Mouse (Mus musculus) R1 (cell line): ENCODE data around the gene Zfp771.

Experiments used
- DNase-seq: peaks from one replicate; pipeline ENCODE4 v3.0.0-alpha.2; 2018; ENCODE audit warnings: low read depth, low spot score

Zfp771 gene

GRCm38 (mm10) chr7:127282190-127282589 is 38.1 kb downstream of the Zfp771 start:
- no peak for DNase-seq

GRCm38 (mm10) chr7:127285154-127285553 is 41.1 kb downstream of the Zfp771 start:
- DNase-seq, result no peak

DNA sequence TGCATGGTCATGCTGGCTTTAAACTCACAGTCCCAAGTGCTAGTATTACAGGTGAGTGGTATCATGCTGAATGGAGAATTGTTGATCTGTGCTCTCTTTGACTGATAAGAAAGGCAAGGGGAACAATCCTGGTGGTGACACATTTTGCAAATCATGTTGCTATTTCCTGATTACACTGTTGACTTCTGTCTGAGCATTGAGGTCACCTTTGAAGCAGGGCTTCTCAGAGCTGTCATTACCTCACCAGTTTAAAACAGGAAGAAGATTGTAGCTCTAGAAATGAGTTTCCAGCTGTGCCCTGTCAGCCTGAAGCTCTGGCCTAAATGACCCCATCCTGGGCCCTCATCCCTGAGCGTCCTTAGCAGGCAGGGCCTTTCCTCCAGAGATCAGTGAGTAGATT is 43.9 kb downstream of the Zfp771 start:
- DNase-seq, result no peak

GRCm38 (mm10) chr7:127289306-127289705 is 45.2 kb downstream of the Zfp771 start:
- no peak for DNase-seq

DNA sequence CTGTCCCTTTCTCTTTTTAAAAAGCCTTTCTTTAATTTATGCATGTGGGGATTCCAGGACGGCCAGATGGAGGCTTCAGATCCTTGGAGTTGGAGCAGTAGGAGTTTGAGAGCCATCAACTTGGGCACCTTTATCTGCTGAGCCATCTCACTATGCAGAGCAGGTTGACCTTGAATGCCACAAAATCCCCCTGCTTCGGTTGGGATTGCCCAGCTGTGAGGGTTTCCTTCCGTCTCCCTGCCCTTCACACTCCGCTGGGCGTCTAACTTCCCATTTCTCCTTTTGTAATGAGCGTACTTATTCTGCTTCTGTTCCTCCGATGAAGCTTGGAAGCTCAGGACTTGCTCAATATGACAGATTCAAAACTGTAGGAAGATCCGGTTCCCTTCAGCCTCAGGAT is 46.1 kb downstream of the Zfp771 start:
- no peak for DNase-seq

- DNase-seq, result no peak
These were observed 52.0 kb downstream of the Zfp771 start, which contains the start of gene Itgal for GRCm38 (mm10) chr7:127296098-127296497. TSS of gene Itgal (plus strand) at chr7:127296260.

- DNase-seq, result no peak
These were observed 52.9 kb downstream of the Zfp771 start for GRCm38 (mm10) chr7:127296786-127297555.

- DNase-seq, result no peak
These were observed 53.6 kb downstream of the Zfp771 start for GRCm38 (mm10) chr7:127297586-127298193.
